Mouse (Mus musculus) intestine, embryonic 15.5 days (tissue): ENCODE data around the gene Ormdl1. TPM values are rescaled to one million over a fixed set of nuclear protein-coding genes. Genes with fewer than 3 reads are reported as not detected.
"Not testable (repeated sequence)": the region's sequence is repeated elsewhere in the genome, so short reads cannot be mapped to it uniquely, and the experiment has no call there.

Experiments used
- ATAC-seq: fragments of 200-750 bp; cut with Nextera tagmentation; 2 replicates; pipeline ENCODE4 v1.8.0; 2017; ENCODE audit warnings: moderate TSS enrichment, moderate library complexity
- H3K27ac ChIP-seq: fragments of 300-500 bp; sonication (generic); 2 replicates; pipeline ENCODE4 v1.5.1; 2015; ENCODE audit warnings: mild to moderate bottlenecking, inconsistent platforms
- H3K27me3 ChIP-seq: fragments of 300-500 bp; sonication (generic); replicated peaks from 2 replicates; pipeline ENCODE4 v1.6.1; 2015; ENCODE audit warnings: inconsistent platforms
- H3K36me3 ChIP-seq: fragments of 300-500 bp; sonication (generic); 2 replicates; pipeline ENCODE4 v1.6.1; 2015; ENCODE audit warnings: inconsistent platforms
- H3K4me1 ChIP-seq: fragments of 300-500 bp; sonication (generic); replicated peaks from 2 replicates; pipeline ENCODE4 v1.6.1; 2015; ENCODE audit warnings: inconsistent platforms
- H3K4me2 ChIP-seq: fragments of 300-500 bp; sonication (generic); replicated peaks from 2 replicates; pipeline ENCODE4 v1.6.1; 2015; ENCODE audit warnings: mild to moderate bottlenecking, inconsistent platforms
- H3K4me3 ChIP-seq: fragments of 300-500 bp; sonication (generic); replicated peaks from 2 replicates; pipeline ENCODE4 v1.5.1; 2015; ENCODE audit warnings: inconsistent platforms
- H3K9ac ChIP-seq: fragments of 300-500 bp; sonication (generic); 2 replicates; pipeline ENCODE4 v1.6.1; 2015; ENCODE audit warnings: inconsistent platforms
- H3K9me3 ChIP-seq: fragments of 300-500 bp; sonication (generic); 2 replicates; pipeline ENCODE4 v1.6.1; 2016; ENCODE audit warnings: inconsistent platforms
- WGBS: fragments of 180-500 bp; shearing (Covaris S2); methylation state at CpG from one replicate; pipeline ENCODE4 v1.1.7; 2015; 5-methylcytosine and 5-hydroxymethylcytosine counted together
- polyA plus RNA-seq: library from polyadenylated mRNA; unstranded; fragments of >200 nt; fragmentation: Nextera tagmentation; extraction: Ambion mirVana; gene quantifications from 2 replicates; pipeline ENCODE4 v1.2.1, GENCODE M21; 2015

Ormdl1 gene
- polyA plus RNA-seq, 1 experiment from 2014 or later: 50.5 TPM

DNA sequence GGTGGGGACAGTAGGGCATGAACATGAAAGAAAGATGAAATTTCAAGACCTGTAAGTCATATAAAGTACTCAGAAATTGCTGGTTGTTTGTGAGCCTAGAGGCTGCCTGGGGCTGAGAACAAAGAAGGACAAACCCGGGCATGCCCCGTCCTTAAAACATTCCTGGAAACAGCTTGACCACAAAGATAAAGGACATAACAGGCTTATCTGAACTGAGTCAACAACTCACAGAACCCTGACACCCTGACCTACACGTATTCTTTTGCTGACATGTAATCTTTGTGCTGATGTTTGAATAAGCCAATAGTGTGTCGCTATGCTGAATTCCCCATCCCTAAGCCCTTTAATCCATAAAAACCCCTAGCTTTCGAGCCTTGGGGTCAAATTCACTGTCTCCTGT lies 36.6 kb downstream of the Ormdl1 start:
- WGBS: 63% methylated on average over 5 of the region's 5 CpGs
- not testable (repeated sequence) for H3K36me3 ChIP-seq, H3K27me3 ChIP-seq, H3K4me3 ChIP-seq, H3K9me3 ChIP-seq, H3K27ac ChIP-seq, H3K9ac ChIP-seq, ATAC-seq, H3K4me1 ChIP-seq, H3K4me2 ChIP-seq

DNA sequence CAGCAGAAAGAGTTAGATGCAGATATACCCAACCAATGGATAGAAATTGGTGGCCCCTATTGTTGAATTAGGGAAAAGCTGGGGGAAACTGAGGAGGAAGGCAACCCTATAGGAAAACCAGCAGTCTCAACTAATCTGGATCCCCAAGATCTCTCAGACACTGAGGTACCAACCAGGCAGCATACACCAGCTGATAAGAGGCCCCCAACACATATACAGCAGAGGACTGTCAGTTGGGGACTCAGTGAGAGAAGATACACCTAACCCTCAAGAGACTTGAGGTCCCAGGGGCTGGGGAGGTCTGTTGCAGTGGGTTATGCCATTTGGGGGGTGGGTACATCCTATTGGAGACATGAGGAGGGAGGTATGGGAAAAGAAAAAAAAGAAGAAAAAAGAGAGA lies 38.6 kb downstream of the Ormdl1 start:
- no peak for ATAC-seq
- no peak overlapping the region for H3K4me2 ChIP-seq
- H3K4me3 ChIP-seq: no peak overlapping the region
- no peak overlapping the region for H3K9ac ChIP-seq
- no peaks in the 10 kb centered on the region for H3K36me3 ChIP-seq
- H3K27me3 ChIP-seq: no peaks in the 10 kb centered on the region
- H3K9me3 ChIP-seq: no peaks in the 10 kb centered on the region
- no peaks in the 10 kb centered on the region for H3K4me1 ChIP-seq
- no peak overlapping the region for H3K27ac ChIP-seq

DNA sequence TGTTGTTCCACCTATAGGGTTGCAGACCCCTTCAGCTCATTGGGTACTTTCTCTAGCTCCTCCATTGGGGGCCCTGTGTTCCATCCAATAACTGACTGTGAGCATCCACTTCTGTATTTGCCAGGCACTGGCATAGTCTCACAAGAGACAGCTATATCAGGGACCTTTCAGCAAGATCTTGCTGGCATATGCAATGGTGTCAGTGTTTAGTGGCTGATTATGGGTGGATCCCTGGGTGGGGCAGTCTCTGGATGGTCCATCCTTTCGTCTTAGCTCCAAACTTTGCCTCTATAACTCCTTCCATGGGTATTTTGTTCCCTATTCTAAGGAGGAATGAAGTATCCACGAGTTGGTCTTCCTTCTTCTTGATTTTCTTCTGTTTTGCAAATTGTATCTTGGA lies 40.5 kb downstream of the Ormdl1 start:
- not testable (repeated sequence) for H3K36me3 ChIP-seq, H3K4me3 ChIP-seq, H3K9me3 ChIP-seq, H3K27me3 ChIP-seq, H3K9ac ChIP-seq, ATAC-seq, H3K27ac ChIP-seq, H3K4me1 ChIP-seq, H3K4me2 ChIP-seq
- WGBS: 64% methylated on average over 2 of the region's 2 CpGs

DNA sequence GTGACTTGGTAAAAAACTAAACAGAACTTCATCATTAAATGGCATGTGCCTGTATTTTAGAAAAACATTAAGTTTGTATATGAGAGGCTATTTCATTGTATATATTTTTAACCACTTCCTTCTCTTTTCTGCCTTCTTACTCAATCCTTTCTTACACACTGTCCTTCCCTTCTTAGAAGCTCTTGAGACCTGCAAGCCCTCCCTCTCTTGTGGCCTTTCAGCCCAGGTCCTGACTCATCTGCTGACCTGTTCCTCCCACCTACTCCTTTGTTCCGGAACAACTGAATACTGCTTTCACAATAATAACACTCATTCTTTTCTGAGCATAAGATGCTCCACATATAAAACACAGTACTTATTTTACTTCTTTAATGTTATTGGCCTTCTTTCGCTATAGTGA lies 44.2 kb downstream of the Ormdl1 start:
- Histone ChIP-seq H3K27ac (no peak overlapping the region), H3K4me2 (no peak overlapping the region), H3K9me3 (no peaks in the 10 kb centered on the region), H3K27me3 (no peaks in the 10 kb centered on the region), H3K4me1 (no peaks in the 10 kb centered on the region), H3K9ac (no peak overlapping the region), H3K4me3 (no peak overlapping the region), H3K36me3 (peaks cover 16% of the 10 kb centered on the region)
- no peak for ATAC-seq
- WGBS: 95% methylated on average over 2 of the region's 2 CpGs

DNA sequence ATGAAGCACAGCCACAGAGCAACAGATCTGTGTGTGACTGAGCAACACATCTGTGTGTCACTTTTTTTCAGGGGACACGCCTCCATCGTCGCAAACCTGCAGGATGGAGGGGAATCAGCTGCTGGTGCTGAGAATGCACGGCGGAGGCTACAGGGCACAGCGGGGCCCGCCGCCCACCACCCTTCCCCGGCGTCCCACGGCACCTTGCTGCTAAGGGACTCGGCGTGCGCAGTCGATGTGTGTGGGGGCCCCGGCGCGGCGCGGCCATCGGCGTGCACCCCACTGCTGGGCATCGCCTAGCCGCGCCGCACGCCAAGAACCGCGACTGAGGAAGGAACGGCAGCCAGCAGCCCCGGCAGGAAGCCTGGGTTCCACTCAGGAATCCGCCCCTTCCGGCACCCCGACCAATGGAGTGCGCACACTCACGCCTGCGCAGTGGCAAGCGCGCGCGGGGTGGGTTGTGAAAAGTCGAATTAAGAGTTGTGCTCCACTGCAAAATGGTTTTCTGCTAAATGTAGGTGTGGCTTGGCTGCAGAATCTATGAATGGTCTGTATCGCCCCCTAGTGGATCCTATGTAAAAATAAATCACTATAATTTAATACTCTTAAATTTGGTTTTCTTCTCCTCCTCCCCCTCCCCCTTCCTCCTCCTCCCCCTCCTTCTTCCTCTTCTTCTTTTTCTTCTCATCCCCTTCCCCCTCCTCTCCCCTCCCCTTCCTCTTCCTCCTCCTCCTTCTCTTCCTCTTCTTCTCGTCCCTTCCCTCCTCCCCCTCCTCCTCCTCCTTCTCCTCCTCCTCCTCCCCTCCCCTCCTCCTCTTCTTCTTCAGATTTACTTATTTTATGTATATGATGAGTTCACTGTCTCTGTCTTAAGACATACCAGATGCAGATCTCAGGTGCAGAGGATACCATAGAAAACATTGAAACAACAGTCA lies 55.7 kb downstream of the Ormdl1 start, which contains the start of the genes Asdurf, Gm28551 and Asnsd1:
Gene Asdurf, minus strand, starts transcription at position 293 of the 935 bp plus-strand sequence.
Gene Gm28551, minus strand, starts transcription at position 341 of the 935 bp plus-strand sequence.
Gene Asnsd1, minus strand, starts transcription at position 426 of the 935 bp plus-strand sequence.
- H3K9ac ChIP-seq: peak within 1 kb of the TSS; percentile 97
- H3K4me3 ChIP-seq: peak within 1 kb of the TSS; percentile 84
- H3K4me2 ChIP-seq: peak within 1 kb of the TSS; percentile 51
- peaks cover 7% of the 10 kb centered on the region; the same call in 1 of the 2 replicates for H3K36me3 ChIP-seq
- peak within 1 kb of the TSS; percentile 88 for H3K27ac ChIP-seq
- peak; percentile 100 for ATAC-seq
- H3K9me3 ChIP-seq: no peaks in the 10 kb centered on the region
- no peaks in the 10 kb centered on the region for H3K27me3 ChIP-seq
- no peaks in the 10 kb centered on the region for H3K4me1 ChIP-seq
- WGBS: under 1% methylated on average over 44 of the region's 44 CpGs

DNA sequence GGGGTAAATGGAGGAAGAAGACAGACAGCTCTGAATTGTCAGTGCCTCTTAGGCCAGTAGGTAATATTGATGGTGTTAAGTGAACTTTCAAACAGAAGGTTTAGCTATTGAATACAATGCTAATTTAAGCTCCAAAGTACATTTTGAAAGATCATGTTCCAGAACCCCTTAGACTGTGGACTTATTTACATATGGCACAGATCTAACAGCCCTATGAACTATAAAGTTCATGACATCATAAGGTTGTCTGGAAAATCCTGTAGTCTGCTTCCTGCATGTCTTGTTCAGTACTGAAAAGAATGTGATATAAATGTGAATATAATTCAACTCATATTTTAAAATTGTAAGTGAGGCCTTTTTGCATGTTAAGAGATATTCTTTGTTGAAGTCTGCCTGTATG lies 62.1 kb downstream of the Ormdl1 start:
- Histone ChIP-seq H3K27me3 (no peaks in the 10 kb centered on the region), H3K4me3 (no peak overlapping the region), H3K27ac (no peak overlapping the region), H3K4me1 (no peaks in the 10 kb centered on the region), H3K9me3 (no peaks in the 10 kb centered on the region), H3K9ac (no peak overlapping the region), H3K36me3 (no peaks in the 10 kb centered on the region), H3K4me2 (no peak overlapping the region)
- peak; percentile 82 for ATAC-seq

Other genes starting within 250 kb of the Ormdl1 start
- 0.05 and 0.09 TPM in 2 replicates for gene Mstn, start 235.5 kb upstream of the Ormdl1 start, polyA plus RNA-seq
- not detected in 2 replicates for gene 1700019A02Rik, start 109.5 kb upstream of the Ormdl1 start, polyA plus RNA-seq
- gene Pms1, start 77 bp upstream of the Ormdl1 start, polyA plus RNA-seq: 11.6 and 16.0 TPM in 2 replicates
- gene Gm28778, start within 50 bp of the Ormdl1 start, polyA plus RNA-seq: not detected in 2 replicates
- gene Osgepl1, start 16.5 kb downstream of the Ormdl1 start, polyA plus RNA-seq: 25.5 and 28.2 TPM in 2 replicates
- 8.1 and 13.7 TPM in 2 replicates for gene Asdurf, start 55.5 kb downstream of the Ormdl1 start, polyA plus RNA-seq
- gene Gm28551, start 55.6 kb downstream of the Ormdl1 start, polyA plus RNA-seq: 0.44 and 0.76 TPM in 2 replicates
- gene Asnsd1, start 55.7 kb downstream of the Ormdl1 start, polyA plus RNA-seq: 64.9 and 74.0 TPM in 2 replicates